Mouse (Mus musculus): ENCODE results near the gene Kri1.
"Not testable (repeated sequence)": the region's sequence is repeated elsewhere in the genome, so short reads cannot be mapped to it uniquely, and the experiment has no call there.

Gene Kri1

DNA sequence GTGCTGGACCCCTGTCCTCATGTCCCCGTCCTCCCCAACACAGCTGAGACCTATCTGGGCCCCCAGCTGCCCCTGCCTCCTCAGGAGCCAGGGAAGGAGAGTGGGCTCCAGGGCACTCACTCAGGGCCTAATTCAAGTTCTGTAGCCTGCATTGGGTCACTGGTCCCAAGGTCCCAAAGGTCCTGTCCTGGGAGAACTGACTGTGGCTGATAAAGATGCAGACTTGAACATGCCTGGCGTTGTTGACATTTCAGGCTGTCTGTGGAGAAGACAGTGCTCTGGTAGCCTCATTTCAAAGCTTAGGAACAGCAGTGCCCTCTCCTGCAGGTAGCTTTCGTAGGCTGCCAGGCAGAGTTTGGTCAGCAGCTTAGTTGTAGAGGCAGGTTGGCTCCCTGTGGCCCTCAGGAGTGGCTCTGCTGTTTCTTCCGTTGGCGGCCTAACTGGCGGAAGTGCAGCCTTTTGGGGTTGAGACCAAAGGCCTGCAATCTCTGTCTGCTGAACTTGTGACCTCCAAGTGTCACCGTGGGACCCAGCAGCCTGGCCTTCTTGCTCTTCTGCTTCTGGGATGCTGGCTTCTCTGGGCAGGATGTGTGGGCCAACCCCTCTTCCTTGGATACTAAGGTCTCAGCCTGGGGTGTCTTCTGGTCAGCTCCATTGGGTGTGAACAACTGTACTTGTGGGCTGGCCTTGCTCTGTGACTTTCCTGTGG, 14.1 kb downstream of the Kri1 start:
- DNase-seq (ENCODE audit: low read depth): no peak

DNA sequence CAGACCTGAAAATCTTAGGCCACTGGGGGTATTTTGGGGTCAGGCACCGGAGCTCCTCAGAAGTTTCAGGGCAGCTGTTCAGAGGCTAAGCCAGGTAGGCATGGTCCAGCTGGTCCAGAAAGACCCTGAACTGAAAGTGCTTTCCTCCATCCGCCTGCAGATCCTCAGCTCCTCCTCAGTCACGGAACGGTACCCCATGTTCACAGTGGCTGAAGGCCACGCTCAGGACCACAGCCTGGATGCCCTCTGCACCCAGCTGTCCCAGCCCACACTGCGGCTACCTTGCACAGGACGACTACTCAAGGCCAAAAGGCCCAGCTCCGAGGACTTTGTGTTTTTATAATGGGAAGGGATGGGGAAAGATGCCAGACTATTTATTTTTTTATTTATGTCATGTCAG, 14.7 kb downstream of the Kri1 start:
- DNase-seq (ENCODE audit: low read depth): no peak

DNA sequence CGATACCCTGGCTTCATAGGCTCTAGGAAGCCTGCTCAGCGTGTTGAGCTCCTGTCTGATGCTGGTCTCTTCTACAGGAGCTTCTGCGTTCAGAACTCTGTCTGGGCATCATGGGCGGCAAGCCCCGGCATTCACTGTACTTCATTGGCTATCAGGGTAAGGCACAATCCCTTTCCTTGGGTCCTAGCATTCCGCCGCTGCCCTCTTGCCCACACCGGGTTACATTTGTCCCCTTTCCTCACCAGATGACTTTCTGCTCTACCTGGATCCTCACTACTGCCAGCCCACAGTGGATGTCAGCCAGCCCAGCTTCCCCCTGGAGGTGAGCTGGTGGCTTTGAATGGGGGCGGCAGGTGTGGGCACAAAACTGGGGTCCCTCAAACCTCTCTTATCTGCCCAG, 15.4 kb downstream of the Kri1 start:
- DNase-seq (ENCODE audit: low read depth): no peak

DNA sequence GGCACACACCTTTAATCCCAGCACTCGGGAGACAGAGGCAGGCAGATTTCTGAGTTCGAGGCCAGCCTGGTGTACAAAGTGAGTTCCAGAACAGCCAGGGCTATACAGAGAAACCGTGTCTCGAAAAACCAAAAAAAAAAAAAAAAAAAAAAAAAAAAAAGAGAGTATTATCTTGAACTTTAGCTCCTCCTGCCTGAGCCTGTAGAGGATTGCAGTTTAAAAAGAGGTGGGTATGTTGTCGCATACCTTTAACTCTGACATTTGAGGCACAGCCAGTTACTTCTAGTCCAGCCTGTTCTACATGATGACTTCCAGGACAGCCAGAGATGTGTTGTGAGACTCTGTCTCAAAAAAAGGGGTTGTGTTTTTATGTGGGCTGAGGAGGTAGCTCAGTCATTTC, 18.2 kb downstream of the Kri1 start:
- not testable (repeated sequence) for DNase-seq (ENCODE audit: low read depth)

DNA sequence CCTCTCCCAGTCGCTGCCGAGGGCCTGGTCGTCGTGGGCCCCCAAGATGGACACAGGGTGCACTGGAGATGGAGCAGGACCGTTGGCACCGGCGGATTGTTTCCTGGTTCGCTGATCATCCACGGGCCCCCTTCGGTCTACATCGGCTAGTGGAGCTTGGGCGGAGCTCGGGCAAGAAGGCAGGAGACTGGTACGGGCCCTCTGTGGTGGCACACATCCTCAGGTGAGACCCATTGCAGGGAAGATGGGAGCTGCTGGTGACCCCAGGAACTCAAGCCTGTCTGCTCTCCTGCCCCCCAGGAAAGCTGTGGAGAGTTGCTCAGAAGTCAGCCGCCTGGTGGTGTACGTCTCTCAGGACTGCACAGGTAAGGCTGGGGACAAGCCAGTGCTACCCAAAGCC, 19.5 kb downstream of the Kri1 start:
- DNase-seq (ENCODE audit: low read depth): no peak

DNA sequence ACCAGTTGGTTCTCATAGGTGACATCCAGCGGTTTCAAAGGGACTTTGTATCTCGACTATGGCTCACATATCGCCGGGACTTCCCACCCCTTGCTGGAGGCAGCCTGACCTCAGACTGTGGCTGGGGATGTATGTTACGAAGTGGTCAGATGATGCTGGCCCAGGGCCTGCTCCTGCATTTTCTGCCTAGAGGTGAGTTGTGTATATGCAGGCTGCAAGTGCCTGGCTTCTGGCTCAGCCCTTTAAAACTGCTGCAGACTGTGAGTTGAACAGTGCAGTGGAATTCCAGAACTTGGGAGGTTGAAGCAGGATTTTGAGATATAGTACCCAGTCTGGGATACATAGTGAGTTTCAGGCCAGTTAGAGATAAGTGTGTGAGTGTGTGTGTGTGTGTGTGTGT, 20.9 kb downstream of the Kri1 start:
- DNase-seq (ENCODE audit: low read depth): no peak

DNA sequence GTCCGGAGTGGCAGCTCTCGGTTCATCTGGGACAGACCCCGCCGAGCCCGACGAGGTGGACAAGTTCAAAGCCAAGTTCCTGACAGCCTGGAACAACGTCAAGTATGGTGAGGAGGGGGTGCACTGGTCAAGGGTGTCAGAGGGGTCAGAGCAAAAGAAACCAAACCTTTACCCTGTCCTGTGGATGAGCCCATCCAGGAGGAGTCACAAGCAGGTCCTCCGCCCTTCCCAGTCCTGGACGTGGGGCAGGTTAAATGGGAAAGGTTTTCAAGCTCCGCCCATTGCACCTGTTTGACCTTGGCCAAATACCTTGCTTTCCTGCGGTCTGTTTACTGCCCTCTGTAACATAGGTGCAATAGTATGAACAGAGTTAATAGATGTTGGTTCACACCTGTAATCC, 22.2 kb downstream of the Kri1 start:
- DNase-seq (ENCODE audit: low read depth): no peak

DNA sequence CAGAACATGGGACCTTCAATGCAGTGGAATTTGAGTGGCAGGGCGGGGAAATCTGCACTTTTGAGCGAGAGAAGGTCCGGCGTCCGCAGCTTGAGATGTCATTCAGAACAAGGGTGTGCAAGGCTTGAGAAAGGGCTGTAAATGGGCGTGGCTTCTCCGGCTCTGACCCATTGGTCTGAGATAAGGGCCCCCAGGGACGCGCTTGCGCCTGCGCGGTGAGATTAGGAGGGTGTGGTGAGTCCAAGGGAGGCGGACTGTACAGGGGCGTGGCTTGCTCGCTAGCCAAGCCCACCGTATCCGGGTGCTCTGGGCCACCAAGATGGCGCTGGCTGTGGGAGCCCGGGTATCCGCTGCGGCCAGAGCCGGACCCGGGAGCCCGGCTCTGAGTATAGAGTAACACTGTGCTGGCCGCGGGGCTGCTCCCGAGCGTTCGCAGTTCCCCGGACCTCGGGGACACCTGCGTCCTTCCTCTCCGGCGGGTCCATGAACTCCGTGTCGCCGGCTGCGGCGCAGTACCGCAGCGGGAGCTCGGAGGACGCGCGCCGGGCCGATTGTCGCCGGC, 22.7 kb downstream of the Kri1 start, which contains the start of gene Atg4d:
Atg4d (plus strand) TSS at position 294 of the 562 bp plus-strand sequence.
- peak; percentile 99 for DNase-seq (ENCODE audit: low read depth)

DNA sequence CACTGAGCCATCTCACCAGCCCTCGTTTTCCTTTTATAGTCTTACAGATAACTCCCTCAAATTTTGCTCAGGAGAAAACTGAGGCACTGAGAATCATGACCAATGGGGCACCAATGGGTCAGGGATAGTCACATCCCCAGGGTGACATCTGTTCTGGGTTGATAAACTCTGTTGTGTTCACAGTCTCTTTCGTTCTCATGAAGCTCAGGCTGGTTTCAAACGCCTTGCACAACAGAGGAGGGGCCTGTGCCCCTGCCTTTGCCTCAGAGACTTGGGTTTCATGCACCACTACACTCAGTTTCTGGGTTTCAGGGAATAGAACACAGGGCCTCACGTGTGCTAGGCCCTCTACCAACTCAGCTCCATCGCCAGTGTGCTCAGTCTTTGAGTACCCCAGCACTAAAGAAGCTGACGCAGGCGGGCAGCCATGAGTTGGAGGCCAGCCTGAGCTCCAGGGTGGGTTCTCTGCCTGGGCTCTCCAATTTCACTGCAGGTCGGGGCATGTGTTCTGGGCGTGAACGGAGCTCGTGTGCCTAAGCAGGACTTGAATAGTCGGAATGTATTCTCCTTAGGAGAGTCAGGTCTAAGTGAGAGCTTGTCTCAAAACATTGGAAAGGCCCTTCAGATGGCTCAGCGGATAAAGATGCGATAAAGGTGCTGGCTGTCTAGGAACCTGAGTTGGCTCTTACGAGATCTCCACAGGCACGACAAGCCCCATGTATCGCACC, 23.3 kb downstream of the Kri1 start:
- no peak for DNase-seq (ENCODE audit: low read depth)

DNA sequence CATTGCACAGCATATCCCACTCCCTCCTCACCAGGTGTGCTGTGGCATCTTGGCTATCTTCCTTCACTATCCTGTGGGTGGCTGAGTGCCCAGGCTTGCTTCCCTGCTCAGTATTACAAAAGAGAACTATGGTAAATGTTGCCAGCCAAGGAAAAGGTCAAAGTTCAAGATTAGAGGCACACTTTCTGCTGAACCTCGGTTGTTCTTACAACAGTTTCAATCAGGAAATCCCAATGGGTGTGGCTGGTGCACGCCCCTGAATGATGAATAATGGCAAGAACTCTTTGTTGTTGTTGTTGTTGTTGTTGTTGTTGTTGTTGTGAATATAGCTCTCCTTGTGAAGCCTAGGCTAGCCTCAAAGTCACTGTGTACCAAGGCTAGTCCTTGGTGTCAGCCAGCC, 25.9 kb downstream of the Kri1 start:
- DNase-seq (ENCODE audit: low read depth): no peak

DNA sequence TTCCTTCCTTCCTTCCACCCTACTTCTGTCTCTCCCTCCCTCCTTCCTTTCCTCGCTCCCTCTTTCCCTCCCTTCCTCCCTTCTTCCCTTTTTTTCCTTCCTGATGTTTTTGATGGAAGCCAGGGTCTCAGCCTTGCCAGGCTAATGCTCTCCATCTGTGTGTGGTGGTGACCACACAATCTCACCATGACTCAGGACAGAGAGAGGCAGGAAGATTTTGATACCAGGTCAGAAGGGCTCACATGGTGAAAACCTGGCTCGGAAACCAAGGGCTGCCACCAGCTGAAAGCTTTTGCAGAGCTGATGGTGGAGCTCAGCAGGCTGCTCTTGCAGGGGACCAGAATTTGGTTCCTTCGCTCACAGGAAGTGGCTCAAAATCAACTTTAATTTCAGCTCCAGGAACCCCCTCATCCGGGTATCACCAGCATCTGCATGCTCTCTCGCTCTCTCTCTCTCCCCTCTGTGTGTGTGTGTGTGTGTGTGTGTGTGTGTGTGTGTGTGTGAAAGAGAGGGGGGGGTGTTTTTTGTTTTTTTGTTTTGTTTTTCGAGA, 27.2 kb downstream of the Kri1 start:
- no peak for DNase-seq (ENCODE audit: low read depth)

DNA sequence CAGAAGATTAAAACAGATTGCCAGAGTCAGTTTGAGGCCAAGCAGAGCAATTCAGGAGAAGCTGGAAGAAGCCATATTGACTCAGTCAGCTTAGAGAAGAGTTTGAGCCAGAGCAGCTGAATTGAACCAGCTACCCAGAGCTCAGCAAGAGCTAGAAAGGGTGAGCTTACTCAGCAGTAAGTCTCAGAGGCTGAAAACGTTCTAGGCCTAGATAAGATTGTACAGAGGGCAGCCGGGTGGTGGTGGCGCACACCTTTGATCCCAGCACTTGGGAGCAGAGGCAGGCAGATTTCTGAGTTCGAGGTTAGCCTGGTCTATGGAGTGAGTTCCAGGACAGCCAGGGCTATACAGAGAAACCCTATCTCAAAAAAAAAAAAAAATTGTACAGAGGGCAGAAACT, 31.4 kb downstream of the Kri1 start:
- not testable (repeated sequence) for DNase-seq (ENCODE audit: low read depth)

DNA sequence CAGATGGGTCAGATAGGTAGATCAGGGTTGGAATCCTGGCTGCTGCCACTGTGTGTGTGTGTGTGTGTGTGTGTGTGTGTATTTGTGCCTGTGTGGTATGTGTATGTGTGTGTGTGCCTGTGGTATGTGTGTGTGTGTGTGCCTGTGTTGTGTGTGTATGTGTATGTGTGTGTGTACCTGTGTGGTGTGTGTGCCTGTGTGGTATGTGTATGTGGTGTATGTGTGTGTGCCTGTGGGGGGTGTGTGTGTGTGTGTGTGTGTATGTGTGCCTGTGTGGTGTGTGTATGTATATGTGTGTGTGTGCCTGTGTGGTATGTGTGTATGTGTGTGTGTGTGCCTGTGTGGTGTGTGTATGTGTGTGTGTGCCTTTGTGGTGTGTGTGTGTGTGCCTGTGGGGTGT, 33.1 kb downstream of the Kri1 start:
- no peak for DNase-seq (ENCODE audit: low read depth)

DNA sequence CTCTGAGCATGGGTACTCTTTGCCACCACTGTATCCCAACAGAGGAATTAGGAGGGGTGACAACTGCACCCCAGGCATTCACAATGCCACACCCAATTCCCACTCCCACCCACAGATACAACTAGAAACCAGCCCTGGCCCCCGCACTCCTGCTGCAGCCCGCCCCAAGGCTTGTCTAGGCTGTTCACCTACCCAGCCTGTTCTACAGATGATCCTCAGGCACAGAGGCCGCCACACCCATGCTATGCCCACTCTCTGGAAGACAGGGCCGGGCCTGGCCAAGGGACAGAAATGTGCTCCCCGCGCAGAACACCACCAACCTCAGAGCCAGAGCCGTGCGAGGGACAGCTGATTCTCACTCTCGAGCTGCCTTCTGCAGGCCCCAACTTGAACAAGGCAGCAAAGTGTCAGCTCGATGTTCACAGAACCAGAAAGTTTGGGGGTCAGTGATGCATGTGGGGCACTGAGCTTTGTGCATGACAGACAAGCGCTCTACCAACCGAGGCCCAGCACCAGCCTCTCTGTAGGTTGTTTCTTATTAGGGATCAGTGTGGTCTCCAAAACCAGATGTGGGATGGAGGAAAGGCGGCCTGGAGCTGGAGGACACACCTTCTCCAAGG, 36.5 kb downstream of the Kri1 start:
- DNase-seq (ENCODE audit: low read depth): no peak

DNA sequence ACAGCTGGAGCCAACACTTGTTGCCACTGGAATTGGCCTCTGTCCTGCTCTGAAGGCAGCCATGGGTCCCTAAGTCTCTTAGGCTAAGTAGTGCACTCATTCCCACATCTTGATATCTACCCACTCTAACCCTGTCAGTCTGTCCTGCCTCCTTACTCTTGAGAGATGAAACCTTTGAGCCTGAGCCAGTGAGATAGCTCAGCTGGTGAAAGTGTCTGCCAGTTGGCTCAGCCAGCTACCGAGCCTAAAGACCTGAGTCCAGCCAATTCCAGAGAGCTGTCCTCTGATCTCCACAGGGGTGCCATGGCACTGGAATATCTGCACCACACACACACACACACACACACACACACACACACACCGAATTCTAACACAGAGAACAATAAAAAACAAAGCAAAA, 37.3 kb downstream of the Kri1 start:
- no peak for DNase-seq (ENCODE audit: low read depth)

DNA sequence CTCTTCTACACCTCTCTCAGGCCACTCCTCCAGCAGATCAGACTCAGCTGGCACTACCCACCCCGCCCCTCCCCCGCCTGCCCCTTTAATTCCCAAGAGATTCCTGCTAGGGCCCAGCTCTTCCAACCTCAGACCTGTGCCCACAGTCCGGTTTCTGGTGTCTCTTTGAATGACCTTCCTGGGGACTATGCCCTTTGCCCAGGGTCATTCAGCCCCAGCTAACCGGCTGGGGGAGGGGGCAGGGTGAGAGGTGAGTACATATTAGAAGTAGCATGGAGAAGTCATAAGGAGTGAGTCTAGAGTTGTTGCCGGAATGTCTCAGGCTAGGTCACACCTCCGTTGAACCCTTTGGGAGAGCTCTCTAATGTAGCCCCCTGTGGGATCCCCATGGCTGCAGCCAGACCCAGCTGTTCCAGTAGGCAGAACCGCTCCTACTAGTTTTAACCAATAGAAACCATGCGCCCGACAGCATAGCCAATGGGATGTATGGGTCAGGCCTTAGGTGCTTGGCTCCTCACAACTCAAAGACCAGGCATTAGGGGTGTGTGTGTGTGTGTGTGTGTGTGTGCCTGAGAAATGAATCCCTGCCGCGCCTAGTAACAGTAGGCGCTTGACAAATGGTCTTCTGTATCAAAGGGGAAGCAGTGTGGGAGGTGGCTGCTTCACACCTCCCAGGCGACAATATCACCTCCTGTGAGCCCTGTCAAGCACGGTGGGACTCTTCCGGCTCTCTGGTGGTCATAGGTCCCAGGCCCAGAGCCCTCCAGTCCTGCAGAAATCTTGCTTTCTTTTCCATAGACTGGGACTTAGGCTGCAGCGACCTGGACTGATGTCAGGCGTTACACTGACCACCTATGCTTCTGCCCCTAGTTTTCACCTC, 37.9 kb downstream of the Kri1 start:
- DNase-seq (ENCODE audit: low read depth): no peak

DNA sequence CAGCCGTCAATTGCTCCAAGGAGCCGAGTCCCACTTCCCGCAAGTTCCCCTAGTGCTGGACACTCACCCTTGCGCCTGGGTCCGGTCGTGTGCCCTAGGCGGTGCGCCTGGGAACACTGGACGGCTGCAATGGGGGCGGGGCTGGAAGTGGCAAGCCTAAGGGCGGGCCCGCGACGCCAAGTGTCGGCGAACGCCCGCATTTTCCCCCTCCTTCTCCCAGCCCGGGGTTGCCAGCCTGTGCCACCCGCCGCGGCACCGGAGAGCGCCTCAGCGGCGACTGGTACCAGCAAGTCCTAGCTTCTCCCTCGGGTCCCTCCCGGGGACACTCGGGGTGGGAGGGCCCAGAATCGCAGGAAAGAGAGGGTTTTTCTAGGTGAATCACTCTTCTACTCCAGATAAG, 39.4 kb downstream of the Kri1 start, which contains the start of gene S1pr5:
S1pr5 (minus strand) TSS at position 118 of the 400 bp plus-strand sequence.
- no peak for DNase-seq (ENCODE audit: low read depth)

DNA sequence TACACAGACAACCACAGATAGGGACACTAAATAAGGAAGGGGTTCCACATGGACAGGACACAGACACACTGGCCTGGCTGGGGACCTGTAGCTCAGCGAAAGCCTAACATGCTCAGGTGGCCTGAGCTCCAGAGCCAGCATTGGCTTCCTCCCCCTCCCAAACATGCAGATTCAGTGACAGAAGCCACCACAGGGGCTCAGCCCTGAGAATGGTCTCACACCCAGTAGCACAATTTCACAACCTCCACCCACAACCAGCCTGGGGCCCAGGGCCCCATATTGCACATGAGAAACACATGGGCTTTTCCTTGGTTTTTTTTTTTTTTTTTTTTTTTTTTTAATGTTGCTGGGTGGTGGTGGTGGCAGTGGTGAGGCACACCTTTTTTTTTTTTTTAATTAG, 41.4 kb downstream of the Kri1 start:
- DNase-seq (ENCODE audit: low read depth): no peak

DNA sequence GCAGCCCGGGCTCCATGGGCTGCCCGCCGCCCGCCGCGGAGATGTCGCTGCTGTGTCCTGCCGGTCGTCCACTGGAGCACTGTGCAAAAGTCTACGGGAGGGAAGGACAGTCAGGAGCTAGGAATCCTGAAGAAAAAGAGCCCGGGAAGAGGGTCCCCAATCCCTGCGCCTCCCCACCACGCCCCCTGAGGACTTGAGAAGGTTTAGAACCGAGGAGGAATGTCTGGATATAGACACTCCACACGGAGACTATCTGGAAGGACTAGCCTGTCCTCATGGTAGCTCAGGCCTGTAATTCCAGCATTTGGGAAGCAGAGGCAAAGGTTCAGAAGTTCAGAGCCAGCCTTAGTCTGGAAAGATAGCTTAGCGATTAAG, 42.7 kb downstream of the Kri1 start:
- no peak for DNase-seq (ENCODE audit: low read depth)

DNA sequence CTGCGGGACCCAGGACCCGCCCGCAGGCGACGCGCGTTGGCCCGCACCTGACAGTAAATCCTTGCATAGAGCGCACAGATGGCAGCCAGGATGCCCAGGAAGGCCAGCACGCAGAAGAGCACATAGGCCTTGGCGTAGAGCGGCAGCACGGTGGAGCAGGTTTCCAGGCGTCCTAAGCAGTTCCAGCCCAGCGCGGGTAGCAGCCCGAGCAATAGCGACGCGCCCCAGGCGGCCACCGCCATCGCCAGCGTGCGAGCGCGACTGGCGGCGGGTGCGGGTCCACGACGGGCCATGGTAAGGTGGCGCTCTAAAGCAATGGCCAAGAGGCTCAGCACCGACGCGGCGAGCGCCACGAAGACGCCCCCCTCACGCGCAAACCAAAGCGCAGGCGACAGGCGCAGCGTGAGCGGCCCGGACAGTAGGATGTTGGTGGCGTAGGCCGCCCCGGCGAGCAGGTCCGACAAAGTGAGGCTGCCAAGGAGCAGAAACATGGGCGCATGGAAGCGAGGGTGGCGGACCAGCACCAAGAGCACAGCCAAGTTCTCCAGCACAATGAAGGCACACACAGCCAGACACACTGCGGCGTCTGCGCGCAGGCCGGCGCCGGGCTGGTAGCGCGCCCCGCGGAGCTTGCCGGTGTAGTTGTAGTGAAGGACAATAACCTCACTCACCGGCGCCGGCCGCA, 43.2 kb downstream of the Kri1 start:
- DNase-seq (ENCODE audit: low read depth): no peak

DNA sequence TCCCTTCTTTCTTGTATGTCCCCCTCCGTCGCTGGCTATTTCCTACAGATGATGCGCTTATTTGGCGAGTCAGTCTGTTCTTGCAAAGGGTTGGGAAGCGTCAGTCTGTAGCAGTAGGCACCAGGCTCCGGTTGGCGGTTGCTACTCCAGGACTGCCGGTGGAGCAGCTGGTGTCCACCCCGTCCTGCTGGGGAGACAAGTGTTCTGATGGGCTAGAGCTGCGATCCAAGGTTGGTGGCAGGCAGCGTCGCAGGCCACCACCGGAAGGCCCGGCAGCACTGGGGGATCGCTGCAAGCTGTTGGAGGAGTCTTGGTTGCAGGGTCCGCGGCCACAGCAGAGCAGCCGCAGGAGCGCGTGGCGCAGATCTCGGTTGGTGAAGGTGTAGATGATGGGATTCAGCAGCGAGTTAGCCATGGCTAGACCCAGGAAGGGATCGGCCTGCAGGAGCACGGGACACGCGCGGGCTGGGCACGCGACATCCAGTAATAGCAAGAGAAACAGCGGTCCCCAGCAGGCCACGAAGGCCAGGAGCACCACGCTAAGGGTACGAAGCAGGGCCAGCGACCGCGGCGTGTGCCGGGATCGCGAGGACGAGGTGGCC, 43.8 kb downstream of the Kri1 start:
- no peak for DNase-seq (ENCODE audit: low read depth)
